Mouse (Mus musculus) forelimb bud, embryonic 11.5 days (tissue): ENCODE data around the gene St3gal2.
"Not testable (repeated sequence)": the region's sequence is repeated elsewhere in the genome, so short reads cannot be mapped to it uniquely, and the experiment has no call there.

Experiments used
- DNase-seq: peaks from one replicate; pipeline ENCODE4 v3.0.0-alpha.2; 2012; ENCODE audit warnings: low read depth, low spot score

St3gal2 gene

DNA sequence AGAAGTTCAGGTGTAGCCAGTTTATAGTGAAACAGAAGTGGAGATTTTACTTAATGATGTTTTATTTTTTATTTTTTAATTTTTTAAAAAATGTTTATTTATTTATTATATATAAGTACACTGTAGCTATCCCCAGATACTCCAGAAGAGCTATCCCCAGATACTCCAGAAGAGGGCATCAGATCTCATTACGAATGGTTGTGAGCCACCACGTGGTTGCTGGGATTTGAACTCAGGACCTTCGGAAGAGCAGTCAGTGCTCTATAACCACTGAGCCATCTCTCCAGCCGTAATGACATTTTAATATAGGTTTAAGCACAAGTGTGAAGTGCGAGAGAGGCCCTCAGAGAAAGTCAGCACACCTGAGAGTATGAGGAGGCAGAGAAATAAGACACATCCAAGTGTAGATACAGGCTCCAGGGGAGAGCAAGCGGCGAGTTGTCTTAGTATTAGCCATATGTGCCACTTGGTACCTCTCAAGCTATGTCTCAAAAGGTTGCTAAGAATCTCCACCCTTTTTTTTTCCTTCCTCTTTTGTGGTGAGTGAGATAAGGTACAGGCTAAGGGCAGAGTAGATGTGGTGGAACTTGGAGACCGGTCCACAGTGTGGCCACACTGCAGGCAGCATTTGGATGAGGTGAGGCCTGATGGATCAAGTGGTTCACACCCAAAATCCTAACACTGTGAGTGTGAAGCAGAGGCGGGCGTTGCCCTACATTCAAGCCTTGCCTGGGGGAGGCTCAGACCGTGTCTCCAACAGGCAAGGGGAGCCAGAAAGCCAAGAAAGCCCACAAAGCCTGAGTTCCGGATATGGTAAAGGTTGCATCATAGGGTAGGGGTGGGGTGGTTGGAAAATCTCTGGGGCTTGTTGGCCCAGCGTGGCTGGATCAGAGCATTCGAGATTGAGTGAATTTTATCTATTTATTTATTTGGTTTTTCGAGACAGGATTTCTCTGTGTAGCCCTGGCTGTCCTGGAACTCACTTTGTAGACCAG, 7.8 kb upstream of the St3gal2 start:
- DNase-seq, result no peak

- DNase-seq, result no peak
Measured at GRCm38 (mm10) chr8:110917415-110917814, 2.3 kb upstream of the St3gal2 start.

DNA sequence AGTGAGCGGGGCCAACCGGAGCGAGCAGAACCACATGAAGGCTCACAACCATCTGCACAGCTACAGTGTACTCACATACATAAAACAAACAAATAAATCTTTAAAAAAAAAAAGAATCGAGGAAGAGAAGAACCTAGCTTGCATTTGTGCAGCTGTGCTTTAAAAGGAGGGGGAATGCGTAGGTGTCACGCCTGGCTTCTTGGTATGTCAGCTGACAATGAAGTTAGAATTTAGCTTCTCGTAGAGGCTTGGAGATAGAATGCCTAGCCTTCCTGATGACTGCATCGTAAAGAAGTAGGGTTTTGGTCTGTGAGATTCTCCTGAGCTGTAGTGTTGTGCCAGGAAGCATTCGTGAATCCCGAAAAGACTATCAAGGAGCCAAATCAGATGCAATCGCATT, 1.7 kb upstream of the St3gal2 start:
- no peak for DNase-seq

GRCm38 (mm10) chr8:110918460-110918859, 1.3 kb upstream of the St3gal2 start:
- no peak for DNase-seq

DNA sequence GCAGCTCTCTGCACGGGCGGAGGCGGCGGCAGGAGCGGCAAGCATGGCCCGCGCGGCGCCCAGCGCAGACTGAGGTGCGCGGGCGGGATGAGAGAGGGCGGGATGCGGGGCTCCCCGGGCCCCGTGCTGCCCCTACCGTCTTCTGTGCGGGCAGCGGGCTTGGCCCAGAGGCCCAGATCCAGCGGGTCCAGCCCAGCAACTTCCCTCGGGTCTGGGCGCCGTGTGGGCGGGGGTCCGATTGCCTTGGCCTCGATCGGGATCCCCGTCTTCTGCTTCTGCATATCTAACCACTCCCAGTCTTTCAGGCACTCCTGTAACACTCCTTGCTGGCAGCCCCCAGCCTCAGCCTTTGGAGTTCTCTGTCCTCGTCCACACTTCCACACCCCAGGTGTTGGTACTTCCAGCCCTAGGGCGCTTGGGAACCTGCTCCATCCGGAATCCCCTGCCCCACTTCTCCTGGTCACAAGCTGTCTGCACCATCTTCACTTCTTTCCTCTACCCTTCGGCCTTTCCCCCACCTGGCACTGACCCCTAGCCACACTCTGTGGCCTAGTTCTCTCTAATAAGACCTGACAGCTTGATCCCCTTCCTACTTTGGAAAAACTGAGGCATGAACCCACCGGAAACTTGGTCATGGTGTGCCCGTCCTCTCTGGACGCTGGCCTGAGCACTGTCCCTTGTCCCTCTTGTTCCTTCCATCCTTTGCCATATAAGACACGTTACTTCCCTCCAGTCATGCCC, 480 bp downstream of the St3gal2 start:
- peak; percentile 20 for DNase-seq

GRCm38 (mm10) chr8:110920773-110921277, 1.1 kb downstream of the St3gal2 start:
- DNase-seq, result no peak

DNA sequence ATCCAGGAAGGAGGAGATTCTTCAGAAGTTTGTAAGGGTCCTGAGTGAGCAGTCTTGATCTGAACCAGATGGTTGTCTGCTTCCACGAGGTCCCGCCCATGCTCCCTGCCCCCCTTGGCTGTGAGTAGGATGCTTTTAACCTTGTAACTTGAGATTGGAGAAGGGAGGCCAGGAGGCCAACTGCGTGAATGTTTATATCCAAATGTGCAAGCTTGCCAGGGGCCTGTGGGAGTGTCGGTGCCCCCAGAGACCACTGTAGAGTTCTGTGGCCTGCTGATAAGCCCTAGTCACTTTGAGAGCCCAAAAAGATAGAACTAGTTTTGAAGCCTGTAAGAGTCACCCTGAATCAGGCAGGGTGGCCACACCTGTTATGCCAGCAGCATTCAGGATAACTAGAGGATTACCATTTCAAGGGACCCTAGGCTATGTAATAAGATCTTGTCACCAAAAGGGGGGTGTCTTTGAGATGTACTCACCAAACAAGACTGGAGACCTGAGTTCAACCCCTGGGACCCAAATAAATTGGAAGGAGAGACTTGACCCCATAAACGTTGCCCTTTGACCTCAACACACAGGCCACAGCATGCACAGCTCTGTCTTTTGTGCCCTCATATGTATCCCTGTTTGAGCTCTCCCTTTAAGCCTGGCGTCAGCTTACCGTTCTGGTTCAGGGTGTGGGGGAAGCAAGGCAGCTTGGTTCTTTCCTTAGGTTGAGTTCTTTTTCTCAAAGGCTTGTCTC, 1.9 kb downstream of the St3gal2 start:
- peak; percentile 83 for DNase-seq

DNA sequence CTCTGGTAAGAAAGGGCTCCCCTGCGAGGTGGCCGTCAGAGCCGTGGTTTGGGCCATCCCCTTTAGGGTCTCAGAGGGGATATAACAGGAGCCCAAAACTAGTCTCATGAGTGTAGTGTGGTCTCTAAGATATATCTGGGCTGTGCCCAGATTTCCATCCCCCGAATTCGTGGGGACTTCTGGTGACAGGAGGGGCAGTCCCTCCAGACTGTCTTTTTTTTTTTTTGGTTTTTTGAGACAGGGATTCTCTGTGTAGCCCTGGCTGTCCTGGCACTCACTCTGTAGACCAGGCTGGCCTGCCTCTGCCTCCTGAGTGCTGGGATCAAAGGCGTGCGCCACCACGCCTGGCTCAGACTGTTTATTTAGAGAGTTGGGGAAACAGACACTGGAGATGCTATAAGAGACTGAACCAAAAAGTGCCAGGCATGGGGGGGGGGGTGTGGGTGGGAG, 6.0 kb downstream of the St3gal2 start:
- no peak for DNase-seq

DNA sequence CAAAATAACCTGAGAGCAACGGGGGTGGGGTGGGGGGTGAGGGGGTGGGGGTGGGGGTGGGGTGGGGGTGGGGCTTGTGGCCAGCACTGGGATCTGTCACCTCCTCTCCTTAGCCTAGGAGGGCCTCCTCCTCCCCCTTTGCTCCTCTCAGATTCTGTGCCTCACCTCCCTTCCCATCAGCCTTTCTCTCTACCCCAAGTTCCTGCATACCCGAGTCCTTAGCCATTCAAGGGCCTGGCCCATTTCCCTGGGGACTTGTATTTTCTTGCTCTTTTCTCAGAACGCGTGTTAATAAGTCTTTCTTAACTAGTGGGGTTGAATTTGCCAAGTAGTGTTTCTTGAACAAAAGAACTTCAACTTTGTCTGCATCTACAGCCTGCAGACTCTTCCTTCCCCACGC, 7.0 kb downstream of the St3gal2 start:
- DNase-seq, result no peak

DNA sequence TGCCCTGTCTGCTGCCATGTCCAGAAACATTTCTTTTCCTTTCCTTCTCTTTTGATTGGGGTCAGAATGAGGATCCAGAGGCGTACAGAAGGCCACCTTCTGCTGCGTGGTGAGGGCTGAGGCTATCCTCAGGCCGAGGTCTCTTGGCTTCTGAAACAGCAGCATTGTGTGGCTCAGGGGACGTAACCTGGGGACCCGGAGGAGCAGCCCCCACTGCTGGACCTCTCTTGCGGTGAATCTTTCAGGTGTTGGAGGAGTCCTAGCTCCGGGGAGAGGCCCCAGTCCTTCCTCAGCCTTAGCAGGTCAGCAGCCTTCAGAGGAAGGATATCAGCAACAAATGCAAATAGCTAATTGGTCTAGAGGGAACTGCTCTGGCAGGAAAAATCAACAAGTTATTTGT, 8.7 kb downstream of the St3gal2 start:
- DNase-seq, result no peak

GRCm38 (mm10) chr8:110929066-110929465, 9.3 kb downstream of the St3gal2 start:
- DNase-seq, result no peak

DNA sequence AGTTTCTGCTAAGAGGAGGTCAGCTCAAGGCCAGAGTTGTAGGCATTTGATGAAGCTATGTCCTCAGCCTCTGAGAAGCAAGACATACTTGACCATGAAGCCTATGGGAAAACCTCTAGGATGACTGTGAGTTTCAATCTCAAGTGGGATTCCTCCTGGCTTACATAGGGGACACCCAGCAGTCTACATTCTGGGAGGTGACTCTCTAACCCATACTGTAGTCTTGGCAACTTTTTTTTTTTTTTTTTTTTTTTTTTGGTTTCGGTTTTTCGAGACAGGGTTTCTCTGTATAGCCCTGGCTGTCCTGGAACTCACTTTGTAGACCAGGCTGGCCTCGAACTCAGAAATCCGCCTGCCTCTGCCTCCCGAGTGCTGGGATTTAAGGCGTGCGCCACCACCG, 9.9 kb downstream of the St3gal2 start:
- not testable (repeated sequence) for DNase-seq

DNA sequence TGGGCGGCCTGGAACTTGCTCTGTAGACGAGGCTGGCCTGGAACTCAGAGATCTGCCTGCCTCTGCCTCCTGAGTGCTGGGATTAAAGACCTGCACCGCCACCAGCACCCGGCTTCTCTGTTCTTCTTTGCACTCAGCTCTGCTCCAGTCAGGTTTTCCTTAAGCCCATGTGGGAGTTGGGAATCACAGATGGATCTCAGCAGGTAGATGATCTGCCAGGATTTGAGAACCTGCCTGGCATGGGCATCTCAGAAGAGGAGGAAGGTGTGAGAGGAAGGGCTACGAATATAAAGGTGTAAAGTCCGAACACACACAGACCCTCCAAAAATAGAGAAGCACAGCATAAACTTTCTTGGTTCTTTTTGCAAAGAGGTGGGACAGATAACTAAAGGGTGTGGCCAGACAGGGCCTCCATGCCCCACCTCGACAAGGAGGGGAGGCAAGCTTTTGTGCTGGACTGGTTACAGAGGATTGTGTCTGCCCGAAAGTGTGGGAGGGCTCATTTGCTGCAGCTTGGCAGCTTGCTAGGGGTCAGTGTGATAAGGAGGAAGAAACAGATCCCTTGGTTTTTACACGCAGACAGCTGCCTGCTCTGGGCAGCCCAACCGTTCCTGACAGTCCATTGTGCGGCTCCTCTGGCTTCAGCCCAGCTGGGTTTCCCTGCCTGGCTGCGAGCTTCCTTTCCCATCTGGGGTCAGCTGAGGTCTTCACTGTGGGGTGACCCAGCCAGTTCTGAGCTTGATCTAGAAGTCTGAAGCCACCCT, 11.6 kb downstream of the St3gal2 start:
- no peak for DNase-seq

DNA sequence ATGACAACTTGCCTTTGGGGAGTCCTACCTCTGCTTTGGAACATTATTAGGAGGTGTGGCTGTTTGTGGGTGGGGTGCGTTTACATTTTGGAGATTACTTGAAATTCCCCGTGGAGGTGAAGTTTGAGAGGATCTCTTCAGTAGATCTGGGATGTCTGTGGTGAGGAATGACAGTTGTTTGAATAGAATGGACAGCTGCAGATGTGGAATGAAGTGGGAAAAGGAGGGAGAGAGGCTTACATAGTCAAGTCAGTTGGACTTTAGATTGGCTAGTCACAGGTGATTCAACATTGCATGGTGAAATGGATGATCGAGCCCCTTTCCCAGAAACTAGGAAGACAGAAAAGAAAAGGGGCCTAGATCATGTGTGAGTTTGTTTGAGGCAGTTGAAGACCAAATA, 12.7 kb downstream of the St3gal2 start:
- DNase-seq, result no peak

GRCm38 (mm10) chr8:110933272-110933671, 13.6 kb downstream of the St3gal2 start:
- no peak for DNase-seq

DNA sequence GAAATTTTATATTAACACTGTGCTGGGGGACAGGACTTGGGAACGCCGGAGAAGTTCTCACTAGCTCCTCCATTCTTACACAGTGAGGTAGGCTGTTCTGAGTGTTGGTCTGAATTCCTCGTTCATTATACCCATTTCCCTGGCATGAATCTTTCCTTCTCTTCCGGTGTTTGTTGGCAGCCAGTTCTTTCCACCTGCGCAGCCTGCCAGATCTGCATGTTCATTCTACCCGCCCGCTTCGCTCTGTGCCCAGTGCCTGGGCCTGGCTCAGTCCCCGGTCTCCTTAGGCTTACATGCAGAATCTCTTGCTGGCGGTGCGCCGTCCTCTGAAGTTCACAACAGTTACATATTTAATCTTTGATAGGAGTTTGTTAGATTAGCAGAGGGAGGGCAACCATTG, 16.5 kb downstream of the St3gal2 start:
- DNase-seq, result no peak

- DNase-seq, result no peak
Measured at GRCm38 (mm10) chr8:110938882-110939589, 19.3 kb downstream of the St3gal2 start.

DNA sequence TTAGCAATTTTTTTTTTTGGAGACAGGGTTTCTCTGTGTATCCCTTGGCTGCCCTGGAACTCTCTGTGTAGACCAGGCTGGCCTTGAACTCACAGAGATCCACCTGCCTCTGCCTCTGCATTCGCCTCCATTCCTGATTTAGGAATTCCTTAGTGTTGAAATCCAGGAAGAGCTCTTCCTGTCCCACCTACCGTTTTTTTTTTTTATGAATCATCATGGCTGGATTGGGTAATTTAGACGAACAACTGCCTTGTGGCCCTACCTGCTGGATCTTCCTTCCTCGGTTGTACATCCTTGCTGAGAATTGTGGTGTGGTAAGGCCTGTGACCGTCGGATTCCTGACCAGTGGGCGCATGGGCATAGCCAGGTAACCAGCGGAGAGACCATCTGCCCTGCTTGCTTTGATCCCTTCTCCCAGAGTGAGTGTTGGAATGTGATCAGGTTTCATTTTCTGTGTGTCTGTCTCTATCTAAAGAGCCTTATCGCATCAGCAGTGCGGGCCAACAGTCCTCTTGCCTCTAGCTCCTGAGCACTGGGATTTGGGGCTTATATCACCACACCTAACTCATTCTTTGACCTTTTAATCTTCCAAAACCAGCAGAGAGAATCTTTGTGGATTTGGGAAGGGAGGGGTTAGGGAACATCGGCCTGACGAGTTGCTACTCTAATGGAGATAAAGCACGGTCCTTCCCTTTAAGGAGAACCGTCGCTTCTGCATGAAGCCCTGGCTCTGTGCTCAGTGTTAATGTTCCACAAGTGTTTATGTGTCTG, 21.1 kb downstream of the St3gal2 start:
- DNase-seq, result no peak

- DNase-seq, result no peak
Measured at GRCm38 (mm10) chr8:110941453-110941948, 21.8 kb downstream of the St3gal2 start.
